Mouse (Mus musculus) mouse embryonic stem cell (cell line): ENCODE data around the gene Olfr1191-ps1.
"Not testable (repeated sequence)": the region's sequence is repeated elsewhere in the genome, so short reads cannot be mapped to it uniquely, and the experiment has no call there.

Experiments
- in situ Hi-C, 2 experiments: fragments of 300-500 bp; cut with MboI; formaldehyde crosslinking; loops; 1 replicate in 1 of 2; 3 replicates in 1 of 2; pipeline ENCODE4 v1.14.3; 2019 to 2020; ENCODE audit warnings: low sequenced_read_pairs in 2 of 2, low pct_unique_long_range_greater_than_20kb in 1 of 2, mixed read lengths in 1 of 2; ENCODE audit not compliant: unreplicated experiment in 1 of 2

Olfr1191-ps1 gene

GRCm38 (mm10) chr2:88640242-88640641, at the start of gene Olfr1191-ps1:
Gene Olfr1191-ps1 (plus strand): TSS chr2:88640542.
- in situ Hi-C loops: not testable (repeated sequence)

DNA sequence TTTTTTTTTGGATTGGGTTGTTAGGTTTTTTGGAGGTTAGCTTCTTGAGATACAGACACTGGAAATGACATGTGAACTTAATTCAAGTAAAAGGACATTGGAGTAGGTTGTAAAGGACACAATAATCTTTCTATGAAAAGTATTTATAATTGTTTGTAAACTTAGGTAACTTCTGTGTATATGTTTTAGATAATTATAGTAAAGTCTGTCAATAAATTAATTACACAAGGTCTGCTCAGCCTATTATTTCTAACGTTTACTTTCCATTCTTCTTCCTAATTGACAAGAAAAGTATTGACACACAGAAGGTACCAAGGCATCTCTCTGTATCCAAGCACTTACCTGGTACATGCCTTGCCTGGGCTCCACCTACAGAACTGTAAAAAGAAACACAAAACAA, 7.9 kb downstream of the Olfr1191-ps1 start, which contains the start of gene Olfr1192-ps1:
Gene Olfr1192-ps1 (plus strand): TSS at position 301 of the 400 bp plus-strand sequence.
- in situ Hi-C loops: no loop called here

DNA sequence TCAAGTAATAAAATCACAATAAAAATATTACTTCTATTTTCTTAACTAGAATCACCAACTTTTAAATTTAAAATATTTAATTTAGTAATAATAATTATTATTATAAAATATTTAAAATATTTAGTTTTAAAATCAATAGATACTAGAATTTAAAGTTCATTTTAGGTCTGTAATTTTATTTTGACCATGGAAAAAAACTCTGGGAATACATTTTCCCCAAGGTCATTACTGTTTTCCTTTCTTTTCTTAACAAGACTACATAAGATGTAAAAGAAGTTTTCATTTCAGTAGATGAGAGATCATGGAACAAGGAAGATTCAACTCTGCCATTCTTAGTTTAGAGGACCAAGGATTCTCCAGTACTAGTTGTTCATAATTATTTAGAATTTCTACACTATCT, 35.0 kb downstream of the Olfr1191-ps1 start, which contains the start of gene Olfr1193:
Gene Olfr1193 (plus strand): TSS at position 301 of the 400 bp plus-strand sequence.
- in situ Hi-C loops: not testable (repeated sequence)

GRCm38 (mm10) chr2:88689087-88689486, 48.7 kb downstream of the Olfr1191-ps1 start, which contains the start of gene Olfr1195:
Gene Olfr1195 (minus strand): TSS chr2:88689187.
- in situ Hi-C loops: no loop called here
